Mouse (Mus musculus) testis, adult 2 months (tissue): ENCODE data around the gene Denr.

ENCODE experiments used
- CTCF ChIP-seq: fragments of 200-500 bp; IDR thresholded peaks from 2 replicates; pipeline ENCODE4 v1.5.1; 2012; ENCODE audit warnings: low read depth, mild to moderate bottlenecking, inconsistent platforms, low read length, moderate library complexity; ENCODE audit not compliant: control insufficient read depth, insufficient read depth, insufficient replicate concordance
- POLR2A ChIP-seq: fragments of 200-500 bp; IDR thresholded peaks from 2 replicates; pipeline ENCODE4 v1.6.1; 2012; ENCODE audit warnings: low read depth, mild to moderate bottlenecking, inconsistent platforms, low read length, moderate library complexity; ENCODE audit not compliant: control insufficient read depth

GRCm38 (mm10) chr5:123890987-123891386 lies 16.0 kb upstream of the Denr start:
- TF ChIP-seq POLR2A (no peak), CTCF (no peak)
